Mouse (Mus musculus) kidney, adult 10 weeks (tissue): ENCODE data around the gene Slc38a10. TPM values are rescaled to one million over a fixed set of nuclear protein-coding genes. Genes with fewer than 3 reads are reported as not detected.

Experiments
- polyA plus RNA-seq: library from polyadenylated mRNA; stranded (reverse); fragments of 350-450 nt; fragmentation: Illumina TruSeq; extraction: RNeasy Lipid Tissue Mini Kit (QIAGEN cat#74804); gene quantifications from one replicate; pipeline ENCODE4 v1.2.3, GENCODE M21; 2014; ENCODE audit warnings: low read depth, low replicate concordance

Gene Slc38a10
- 1.7 TPM for polyA plus RNA-seq

GRCm38 (mm10) chr11:120151113-120151494, at the start of gene Slc38a10:
Gene Slc38a10 (minus strand): TSS chr11:120151346.

GRCm38 (mm10) chr11:120098588-120099511, 52.3 kb downstream of the Slc38a10 start, which contains the start of the genes Tepsin and Ndufaf8:
Gene Tepsin (minus strand): TSS chr11:120098731.
Gene Ndufaf8 (plus strand): TSS chr11:120098928.

GRCm38 (mm10) chr11:120086702-120087152, 64.4 kb downstream of the Slc38a10 start, which contains the start of gene Cep131:
Gene Cep131 (minus strand): TSS chr11:120086827.

Other genes starting within 250 kb of the Slc38a10 start
- 2.6 TPM for gene Chmp6, start 237.9 kb downstream of the Slc38a10 start, polyA plus RNA-seq
- gene Baiap2, start 208.6 kb downstream of the Slc38a10 start, polyA plus RNA-seq: 3.4 TPM
- gene Aatk, start 104.2 kb downstream of the Slc38a10 start, polyA plus RNA-seq: 0.12 TPM
- not detected for gene Cep131, start 64.5 kb downstream of the Slc38a10 start, polyA plus RNA-seq
- 0.32 TPM for gene Tepsin, start 52.6 kb downstream of the Slc38a10 start, polyA plus RNA-seq
- 2.0 TPM for gene Ndufaf8, start 52.4 kb downstream of the Slc38a10 start, polyA plus RNA-seq
- 1.1 TPM for gene Bahcc1, start 81.6 kb upstream of the Slc38a10 start, polyA plus RNA-seq
- 656 TPM for gene Actg1, start 197.2 kb upstream of the Slc38a10 start, polyA plus RNA-seq
- not detected for gene Fscn2, start 210.2 kb upstream of the Slc38a10 start, polyA plus RNA-seq
- gene Faap100, start 227.4 kb upstream of the Slc38a10 start, polyA plus RNA-seq: not detected